Mouse (Mus musculus) cerebellum, adult 9-11 months (tissue): ENCODE results near the gene Prtn3.

Source experiments
- DNase-seq: peaks from one replicate; pipeline ENCODE4 v3.0.0; 2022

Gene Prtn3

GRCm38 (mm10) chr10:79912412-79912811, 38.1 kb downstream of the Prtn3 start:
- peak; percentile 56 for DNase-seq

DNA sequence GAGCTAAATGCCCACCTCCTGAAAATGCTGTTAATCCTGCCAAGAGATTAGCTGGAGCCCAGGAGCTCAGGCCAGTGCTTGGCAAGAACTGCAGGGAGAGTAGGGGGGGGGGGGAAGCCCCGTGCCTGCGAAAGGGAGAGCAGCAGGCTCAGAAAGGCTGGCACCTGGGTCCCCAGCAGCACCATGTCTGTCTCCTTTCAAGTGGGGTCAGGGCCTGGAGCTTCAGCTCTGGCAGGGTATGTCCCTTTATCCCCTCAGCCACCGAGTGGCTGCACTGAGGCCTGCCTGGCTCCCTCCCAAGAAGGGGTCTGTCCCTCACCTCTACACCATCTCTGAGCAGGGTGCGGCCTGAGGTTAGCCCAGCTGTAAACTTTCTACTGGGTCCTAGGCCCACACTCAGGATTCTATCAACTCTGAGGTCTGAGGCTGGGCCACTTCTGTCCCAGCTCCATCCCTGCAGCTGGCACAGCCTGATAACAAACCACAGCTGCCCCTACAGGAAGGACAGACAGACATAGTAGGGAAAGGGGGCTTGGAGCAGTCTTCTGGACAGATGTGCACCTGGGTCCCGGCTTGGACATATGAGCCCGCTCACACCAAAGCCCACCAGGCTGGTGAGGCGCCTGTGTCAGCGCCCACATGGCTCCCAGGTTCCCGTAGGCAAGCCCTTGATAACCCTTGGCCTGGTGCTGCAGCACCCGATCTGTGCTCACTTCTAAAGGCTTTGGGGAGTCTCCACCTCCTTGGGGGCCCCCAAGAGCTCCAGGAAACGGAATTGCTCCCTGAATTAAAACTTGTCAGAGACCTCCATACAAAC, 40.1 kb downstream of the Prtn3 start:
- DNase-seq = peak; percentile 55

GRCm38 (mm10) chr10:79914948-79915596, 40.8 kb downstream of the Prtn3 start:
- DNase-seq = peak; percentile 47

DNA sequence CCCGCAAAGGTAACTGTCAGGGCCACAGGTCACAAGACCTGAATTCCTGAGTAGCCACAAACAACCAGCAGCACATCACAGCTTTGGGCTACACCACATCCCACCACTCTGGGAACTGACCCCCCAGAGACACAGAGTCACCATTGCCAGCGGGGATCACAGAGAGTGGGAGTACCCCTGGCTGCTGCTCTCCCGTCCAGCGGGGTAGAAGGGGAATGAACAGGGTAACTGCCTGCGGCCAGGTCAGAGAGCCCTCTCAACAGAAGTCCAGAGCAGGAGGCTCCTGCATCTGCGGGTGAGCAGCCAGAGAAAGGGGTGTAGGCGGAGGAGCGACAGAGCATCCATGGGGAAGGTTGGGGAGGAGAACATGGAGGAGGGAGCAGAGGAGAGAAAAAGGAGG, 41.8 kb downstream of the Prtn3 start:
- peak; percentile 66 for DNase-seq

- peak; percentile 87 for DNase-seq
Measured at GRCm38 (mm10) chr10:79916808-79917531, 42.7 kb downstream of the Prtn3 start, which contains the start of gene Kiss1r. TSS of gene Kiss1r (plus strand) at chr10:79916971.

DNA sequence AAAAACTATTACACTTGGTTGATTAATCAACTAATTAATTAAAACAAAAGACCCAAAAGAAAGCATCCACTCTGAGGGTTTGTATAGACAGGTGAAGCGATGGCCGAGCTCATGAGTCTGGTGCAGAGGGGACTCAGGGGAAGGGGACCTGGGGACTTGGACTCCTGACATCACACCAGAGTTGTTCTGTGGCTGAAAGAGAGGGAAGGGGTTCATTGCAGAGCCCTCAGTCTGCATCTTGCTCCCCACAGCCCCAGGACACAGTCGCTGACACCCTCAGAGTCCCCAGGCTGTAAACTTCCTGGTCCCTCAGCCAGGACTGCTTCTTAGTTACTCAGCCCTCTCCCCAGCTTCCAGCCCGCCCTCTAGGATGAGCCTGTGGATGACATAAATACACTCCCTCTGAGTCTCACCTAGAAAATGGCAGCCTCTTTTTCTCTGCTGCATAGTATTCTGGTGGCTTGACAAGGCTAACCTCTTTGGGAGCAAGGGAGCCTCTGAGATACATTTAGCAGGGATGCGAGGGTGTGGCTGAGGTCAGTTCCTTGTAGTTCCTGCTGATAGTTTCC, 43.3 kb downstream of the Prtn3 start:
- peak; percentile 45 for DNase-seq

DNA sequence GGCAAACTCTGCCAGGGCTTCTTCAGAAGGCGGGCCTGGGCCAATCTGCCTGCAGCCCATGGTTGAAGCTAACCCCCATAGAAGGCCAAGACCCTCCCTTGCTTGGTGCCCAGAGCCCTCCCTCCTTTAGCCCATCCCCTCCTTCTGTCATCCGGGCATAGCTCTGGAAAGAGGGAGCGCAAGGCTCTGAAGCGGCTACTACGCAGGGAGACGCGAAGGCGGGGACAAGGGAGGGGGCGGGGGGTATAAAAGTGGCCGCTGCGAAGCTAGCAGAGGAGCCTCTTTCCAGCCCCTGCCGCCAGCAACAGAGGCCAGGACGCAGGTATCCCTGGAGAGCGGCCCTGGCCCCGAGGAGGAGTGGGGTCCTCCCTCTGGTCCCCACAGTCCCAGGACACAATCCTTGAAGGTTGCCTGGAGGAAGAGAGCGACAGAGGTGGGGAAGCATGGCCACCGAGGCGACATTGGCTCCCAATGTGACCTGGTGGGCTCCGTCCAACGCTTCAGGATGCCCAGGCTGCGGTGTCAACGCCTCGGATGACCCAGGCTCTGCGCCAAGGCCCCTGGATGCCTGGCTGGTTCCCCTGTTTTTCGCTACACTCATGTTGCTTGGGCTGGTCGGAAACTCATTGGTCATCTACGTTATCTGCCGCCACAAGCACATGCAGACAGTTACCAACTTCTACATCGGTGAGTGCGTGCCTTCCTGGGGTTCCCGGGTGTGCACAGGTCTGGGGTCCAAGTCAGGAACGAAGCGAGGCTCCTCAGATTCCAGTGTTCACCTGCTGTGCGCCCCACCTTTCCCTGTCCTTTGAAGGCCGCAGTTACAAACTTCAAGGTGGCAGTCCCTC, 44.2 kb downstream of the Prtn3 start:
- DNase-seq = peak; percentile 73

DNA sequence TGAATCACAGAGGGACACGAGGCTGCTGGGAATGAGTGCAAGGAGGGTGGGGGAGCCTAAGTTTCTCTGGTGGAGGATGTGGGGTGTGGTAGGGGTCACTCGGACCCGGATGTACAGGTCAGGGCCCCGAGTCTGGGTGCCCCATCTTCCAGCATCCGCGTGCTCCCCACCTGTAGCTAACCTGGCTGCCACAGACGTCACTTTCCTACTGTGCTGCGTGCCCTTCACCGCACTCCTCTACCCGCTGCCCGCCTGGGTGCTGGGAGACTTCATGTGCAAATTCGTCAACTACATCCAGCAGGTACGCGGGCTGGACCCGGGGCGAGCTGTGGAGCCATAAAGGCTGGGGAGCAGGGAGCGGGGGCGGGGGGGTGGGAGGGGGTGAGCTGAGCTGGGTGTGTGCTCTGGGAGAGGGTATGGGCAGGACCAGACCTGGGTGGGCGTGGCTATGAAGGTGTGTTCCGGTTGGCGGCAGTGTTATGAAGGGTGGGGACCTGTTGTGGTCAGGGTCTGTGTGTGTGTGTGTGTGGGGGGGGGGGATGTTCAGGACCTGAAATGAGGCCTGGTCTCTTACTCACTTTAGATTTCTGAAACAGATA, 45.1 kb downstream of the Prtn3 start:
- peak; percentile 63 for DNase-seq

- DNase-seq = peak; percentile 63
Measured at GRCm38 (mm10) chr10:79920056-79920890, 46.0 kb downstream of the Prtn3 start.

DNA sequence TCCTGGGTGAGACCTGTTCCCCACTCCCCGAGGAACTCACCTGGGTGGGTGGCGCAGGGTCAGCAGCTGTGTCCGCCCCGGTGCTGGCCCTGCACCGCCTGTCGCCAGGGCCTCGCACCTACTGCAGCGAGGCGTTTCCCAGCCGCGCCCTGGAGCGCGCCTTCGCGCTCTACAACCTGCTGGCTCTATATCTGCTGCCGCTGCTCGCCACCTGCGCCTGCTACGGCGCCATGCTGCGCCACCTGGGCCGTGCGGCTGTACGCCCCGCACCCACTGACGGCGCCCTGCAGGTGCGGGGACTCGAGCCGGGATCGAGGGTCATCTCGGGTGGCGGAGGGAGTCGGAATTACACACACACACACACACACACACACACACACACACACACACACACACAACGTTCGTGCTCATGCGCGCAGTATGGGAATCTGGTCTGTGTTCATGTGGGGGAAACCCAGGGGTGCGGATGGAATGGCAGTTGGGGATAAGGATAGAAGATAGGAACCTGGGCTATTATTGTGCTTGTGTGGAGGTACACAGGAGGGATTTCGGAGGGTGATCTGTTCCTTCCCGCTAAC, 46.8 kb downstream of the Prtn3 start, which contains the start of gene R3hdm4:
TSS of gene R3hdm4 (minus strand) at position 251 of the 578 bp plus-strand sequence.
- DNase-seq = peak; percentile 58

GRCm38 (mm10) chr10:79921572-79921971, 47.3 kb downstream of the Prtn3 start:
- DNase-seq = peak; percentile 65

- peak; percentile 92 for DNase-seq
Measured at GRCm38 (mm10) chr10:79924998-79925784, 50.9 kb downstream of the Prtn3 start.

GRCm38 (mm10) chr10:79925785-79926490, 51.7 kb downstream of the Prtn3 start:
- DNase-seq = peak; percentile 65

DNA sequence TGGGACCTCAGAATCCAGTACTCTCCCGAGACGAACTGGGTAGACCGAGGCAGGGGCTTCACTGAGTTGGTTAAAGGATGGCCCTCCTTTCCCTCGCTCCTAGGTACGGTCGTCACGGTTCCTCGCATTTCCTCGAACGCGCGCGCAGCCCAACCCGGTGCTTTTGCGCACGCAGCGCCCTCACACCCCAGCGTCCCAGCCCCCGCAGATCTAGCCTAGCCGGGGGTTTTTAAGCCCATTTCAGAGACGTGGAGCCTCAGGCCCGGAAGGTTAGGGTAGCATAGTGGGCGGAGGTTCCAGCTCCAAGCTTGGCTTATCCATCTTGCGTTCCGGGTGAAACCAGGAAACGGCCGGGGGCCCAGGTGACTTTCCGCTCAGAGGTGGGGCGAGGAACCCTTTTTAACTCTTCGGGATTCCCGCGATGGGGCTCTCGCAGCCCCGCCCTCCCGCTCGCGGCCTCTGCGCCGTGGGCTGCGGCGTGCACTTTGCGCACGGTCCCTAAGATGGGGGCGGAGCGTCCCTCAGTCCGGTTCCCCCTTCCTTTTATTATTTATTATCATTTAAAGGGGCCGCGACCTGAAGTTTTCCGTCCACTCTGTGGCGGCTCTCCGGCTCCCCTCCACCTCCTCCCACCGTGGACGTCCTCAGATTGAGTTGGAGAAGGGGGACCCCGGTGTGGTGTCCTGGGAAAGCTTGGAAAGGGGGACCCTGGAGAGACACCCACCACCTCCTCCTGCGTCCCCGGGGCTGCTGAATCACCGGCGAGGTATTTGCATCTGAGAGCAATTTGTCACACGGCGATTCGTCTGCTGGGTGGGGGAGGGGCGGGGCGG, 52.4 kb downstream of the Prtn3 start, which contains the start of gene Arid3a:
TSS of gene Arid3a (plus strand) at position 553 of the 833 bp plus-strand sequence.
- peak; percentile 89 for DNase-seq

DNA sequence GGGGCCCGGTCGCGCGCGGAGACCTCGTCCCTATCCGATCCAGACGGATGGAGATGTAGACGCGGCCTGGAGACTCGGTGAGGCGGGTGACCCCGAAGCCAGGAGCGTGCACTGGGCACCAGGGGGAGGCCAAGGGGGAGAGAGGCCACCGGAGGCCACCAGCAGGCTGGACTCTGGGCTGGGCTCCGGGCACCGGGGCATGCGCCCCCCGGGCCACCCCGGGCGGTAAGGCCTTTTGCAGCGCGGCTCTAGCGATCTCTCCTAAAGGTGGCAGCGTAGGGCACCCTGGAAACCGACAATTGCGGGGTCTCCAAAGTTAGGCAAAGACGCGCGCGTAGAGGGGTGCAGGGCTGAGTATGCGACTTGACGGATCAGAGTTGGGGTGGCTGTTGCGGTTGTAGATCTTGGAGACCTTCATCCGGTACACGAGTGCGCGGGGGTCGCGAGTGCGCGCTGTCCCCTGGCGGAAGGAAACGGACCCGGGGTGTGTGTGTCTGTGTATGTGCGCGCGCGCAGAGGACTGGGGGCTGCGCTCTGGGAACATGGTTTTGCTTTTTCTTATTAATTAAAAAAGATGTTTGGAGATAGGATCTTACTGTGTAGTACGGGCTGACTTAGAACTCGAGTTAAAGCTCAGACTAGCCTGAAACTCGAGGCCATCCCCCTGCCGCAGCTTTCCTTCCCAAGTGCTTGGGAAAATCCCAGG, 53.2 kb downstream of the Prtn3 start:
- peak; percentile 73 for DNase-seq

- peak; percentile 58 for DNase-seq
Measured at GRCm38 (mm10) chr10:79928030-79928694, 53.9 kb downstream of the Prtn3 start.
